Mouse (Mus musculus): ENCODE measurements around the gene Ubald1. TPM values are rescaled to one million over a fixed set of nuclear protein-coding genes. Genes with fewer than 3 reads are reported as not detected.

The Ubald1 gene
- total RNA-seq (2014; rRNA removed; ENCODE audit: low replicate concordance) (11.7 and 27.6 TPM in 2 replicates), polyA plus RNA-seq (2015; fragmentation: Nextera tagmentation; extraction: Ambion mirVana) (18.3 and 18.8 TPM in 2 replicates)

DNA sequence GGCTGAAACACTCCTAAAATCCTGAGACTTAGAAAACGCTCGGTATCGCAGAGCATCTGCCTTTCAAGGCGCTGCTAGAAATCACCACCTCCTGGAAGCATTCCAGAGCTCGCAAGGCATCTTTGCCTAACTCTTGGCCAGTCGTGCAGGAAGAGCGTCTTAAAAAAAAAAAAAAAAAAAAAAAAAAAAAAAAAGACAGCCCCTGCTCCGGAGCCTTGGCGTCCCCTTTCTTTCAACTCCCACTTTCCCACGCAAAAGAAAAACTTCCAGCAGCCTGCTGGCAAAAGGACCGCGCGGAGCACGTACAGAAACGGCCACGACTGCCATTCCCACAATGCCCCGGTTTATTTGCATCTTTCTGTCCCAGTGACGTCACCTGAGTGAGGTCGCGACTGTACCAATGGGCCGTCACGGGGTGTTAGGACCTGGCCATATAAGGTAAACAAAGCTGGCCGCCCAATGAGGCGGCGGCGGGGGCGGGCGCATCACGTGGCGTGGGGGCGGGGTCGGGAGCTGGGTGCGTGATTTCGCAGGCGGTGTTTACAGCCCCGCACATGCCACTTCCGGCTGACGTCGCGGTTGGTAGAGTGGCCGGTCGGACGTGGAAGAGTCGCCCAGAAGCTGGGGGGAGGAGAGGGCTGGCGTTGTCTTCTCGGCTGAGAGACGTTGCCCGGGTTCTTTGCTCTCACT, at the start of gene Ubald1:
TSS of gene Ubald1 (minus strand) at position 180 of the 690 bp plus-strand sequence.
- DNase-seq (ENCODE audit: low spot score) (peak; percentile 99), ATAC-seq (ENCODE audit: insufficient read depth, low read depth) (peak; percentile 89)
- no peaks in the 10 kb centered on the region for H3K9me3 ChIP-seq (replicated peaks; ENCODE audit: control insufficient read depth, low read length)
- TF ChIP-seq CTCF (IDR thresholded peaks at IDR 0.05; ENCODE audit: low read depth) (no peak), EP300 (IDR thresholded peaks at IDR 0.05; ENCODE audit: low read depth) (peak; percentile 86)
- H3K4me2 ChIP-seq (ENCODE audit: low read depth, low read length), result peak within 1 kb of the TSS; percentile 87
- H3K27ac ChIP-seq (ENCODE audit: low read depth), result peak within 1 kb of the TSS; percentile 98
- peak within 1 kb of the TSS; percentile 64 for H3K4me3 ChIP-seq (ENCODE audit: low read depth, low read length)
- no peaks in the 10 kb centered on the region for H3K27me3 ChIP-seq (ENCODE audit: control insufficient read depth, insufficient read depth, low read length)
- H3K4me1 ChIP-seq (ENCODE audit: control insufficient read depth, insufficient read depth), result peaks cover 30% of the 10 kb centered on the region
- H3K9ac ChIP-seq (replicated peaks; ENCODE audit: low read depth, low read length), result peak within 1 kb of the TSS; percentile 83
- no peaks in the 10 kb centered on the region for H3K36me3 ChIP-seq (replicated peaks; ENCODE audit: control insufficient read depth, insufficient read depth, low read length)
- WGBS, result under 1% methylated on average over 45 of the region's 48 CpGs

DNA sequence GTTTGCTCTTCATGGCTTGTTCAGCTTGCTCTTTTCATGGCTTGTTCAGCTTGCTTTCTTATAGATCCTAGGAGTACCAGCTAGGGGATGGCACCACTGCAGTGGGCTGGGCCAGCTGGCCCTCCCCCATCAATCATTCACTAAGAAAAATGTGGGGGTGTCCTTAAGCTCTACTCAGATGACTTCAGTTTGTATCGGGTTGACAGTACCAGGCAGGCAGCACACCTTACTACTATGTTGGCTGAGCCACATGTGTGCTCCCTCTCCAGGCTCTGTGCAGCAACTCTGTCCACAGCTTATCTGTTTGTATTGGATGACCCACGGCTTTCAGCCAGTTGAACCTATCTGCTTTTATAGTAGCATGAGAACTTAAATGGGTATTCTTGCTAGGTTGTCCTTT, 48.4 kb upstream of the Ubald1 start:
- TF ChIP-seq CTCF (IDR thresholded peaks at IDR 0.05; ENCODE audit: low read depth) (no peak), EP300 (IDR thresholded peaks at IDR 0.05; ENCODE audit: low read depth) (no peak)
- H3K4me2 ChIP-seq (ENCODE audit: low read depth, low read length), result no peak overlapping the region
- no peak overlapping the region for H3K9ac ChIP-seq (replicated peaks; ENCODE audit: low read depth, low read length)
- H3K4me1 ChIP-seq (ENCODE audit: control insufficient read depth, insufficient read depth), result no peaks in the 10 kb centered on the region
- no peak overlapping the region for H3K27ac ChIP-seq (ENCODE audit: low read depth)
- DNase-seq (ENCODE audit: low spot score), result no peak
- H3K27me3 ChIP-seq (ENCODE audit: control insufficient read depth, insufficient read depth, low read length), result no peaks in the 10 kb centered on the region
- 77% methylated on average over 2 of the region's 2 CpGs for WGBS
- H3K4me3 ChIP-seq (ENCODE audit: low read depth, low read length), result no peak overlapping the region
- ATAC-seq (ENCODE audit: insufficient read depth, low read depth), result no peak
- no peaks in the 10 kb centered on the region for H3K9me3 ChIP-seq (replicated peaks; ENCODE audit: control insufficient read depth, low read length)
- peaks cover 98% of the 10 kb centered on the region for H3K36me3 ChIP-seq (replicated peaks; ENCODE audit: control insufficient read depth, insufficient read depth, low read length)

DNA sequence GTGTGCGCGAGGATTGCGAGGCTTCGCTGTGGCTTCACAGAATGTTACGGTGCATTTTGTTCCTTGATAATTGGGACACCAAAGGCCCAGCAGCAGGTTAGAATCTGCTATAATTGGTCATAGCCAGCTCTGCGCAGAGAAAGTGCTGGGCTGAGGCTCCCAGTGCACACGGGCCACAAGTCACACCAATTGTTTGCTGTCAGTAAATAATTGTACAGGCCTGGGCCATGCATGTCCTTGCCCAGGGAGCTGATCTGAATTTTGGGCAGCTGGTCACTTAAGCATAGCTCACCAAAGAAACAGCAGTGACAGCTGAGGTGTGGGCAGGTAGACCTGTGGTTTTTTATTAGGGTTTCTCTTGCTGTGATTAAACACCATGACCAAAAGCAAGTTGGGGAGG, 47.9 kb upstream of the Ubald1 start:
- peaks cover 98% of the 10 kb centered on the region for H3K36me3 ChIP-seq (replicated peaks; ENCODE audit: control insufficient read depth, insufficient read depth, low read length)
- ATAC-seq (ENCODE audit: insufficient read depth, low read depth), result no peak
- no peak overlapping the region for H3K27ac ChIP-seq (ENCODE audit: low read depth)
- H3K4me2 ChIP-seq (ENCODE audit: low read depth, low read length), result no peak overlapping the region
- H3K27me3 ChIP-seq (ENCODE audit: control insufficient read depth, insufficient read depth, low read length), result no peaks in the 10 kb centered on the region
- WGBS, result 89% methylated on average over 7 of the region's 7 CpGs
- H3K4me1 ChIP-seq (ENCODE audit: control insufficient read depth, insufficient read depth), result no peaks in the 10 kb centered on the region
- no peak for DNase-seq (ENCODE audit: low spot score)
- H3K4me3 ChIP-seq (ENCODE audit: low read depth, low read length), result no peak overlapping the region
- H3K9ac ChIP-seq (replicated peaks; ENCODE audit: low read depth, low read length), result no peak overlapping the region
- no peak for TF ChIP-seq EP300 (IDR thresholded peaks at IDR 0.05; ENCODE audit: low read depth)
- no peak for TF ChIP-seq CTCF (IDR thresholded peaks at IDR 0.05; ENCODE audit: low read depth)
- no peaks in the 10 kb centered on the region for H3K9me3 ChIP-seq (replicated peaks; ENCODE audit: control insufficient read depth, low read length)

DNA sequence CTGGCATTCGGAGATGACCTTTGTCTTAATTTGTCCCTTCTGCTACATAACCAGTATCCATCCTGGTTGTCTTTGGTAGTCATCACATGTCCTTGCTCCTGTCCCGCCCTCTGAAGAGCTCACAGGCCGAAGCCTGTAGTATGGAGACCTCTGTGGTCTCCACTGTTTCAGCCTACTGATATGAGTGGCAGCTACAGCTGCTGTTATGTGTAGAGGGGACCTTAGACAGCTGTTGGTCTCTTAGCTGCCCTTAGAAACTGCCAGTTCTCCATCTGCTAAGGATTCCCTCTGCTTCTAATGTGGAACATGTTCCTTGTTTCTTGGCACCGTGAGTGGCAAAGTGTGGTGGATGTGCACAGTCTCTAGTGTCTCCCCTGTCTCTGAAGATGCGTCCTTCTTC, 43.9 kb upstream of the Ubald1 start:
- H3K36me3 ChIP-seq (replicated peaks; ENCODE audit: control insufficient read depth, insufficient read depth, low read length), result peaks cover 87% of the 10 kb centered on the region

DNA sequence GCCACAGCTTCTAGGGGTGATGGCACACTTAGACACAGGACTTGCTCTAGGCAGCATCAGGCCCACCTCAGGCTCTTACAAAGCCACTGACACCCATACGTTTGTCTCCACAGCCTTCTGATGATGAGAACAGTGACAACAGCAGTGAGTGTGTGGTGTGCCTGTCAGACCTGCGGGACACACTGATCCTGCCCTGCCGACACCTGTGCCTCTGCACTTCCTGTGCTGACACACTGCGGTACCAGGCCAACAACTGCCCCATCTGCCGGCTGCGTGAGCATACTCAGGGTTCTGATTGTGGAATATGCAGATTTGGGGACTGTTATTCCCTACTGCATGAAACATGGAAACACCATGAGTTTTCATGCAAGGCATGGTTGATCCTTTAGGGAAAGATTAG, 42.4 kb upstream of the Ubald1 start:
- 87% methylated on average over 6 of the region's 6 CpGs for WGBS
- no peak overlapping the region for H3K4me3 ChIP-seq (ENCODE audit: low read depth, low read length)
- TF ChIP-seq CTCF (IDR thresholded peaks at IDR 0.05; ENCODE audit: low read depth), result no peak
- no peak for TF ChIP-seq EP300 (IDR thresholded peaks at IDR 0.05; ENCODE audit: low read depth)
- no peak for DNase-seq (ENCODE audit: low spot score)
- H3K4me2 ChIP-seq (ENCODE audit: low read depth, low read length), result no peak overlapping the region
- H3K9me3 ChIP-seq (replicated peaks; ENCODE audit: control insufficient read depth, low read length), result no peaks in the 10 kb centered on the region
- H3K9ac ChIP-seq (replicated peaks; ENCODE audit: low read depth, low read length), result no peak overlapping the region
- no peaks in the 10 kb centered on the region for H3K4me1 ChIP-seq (ENCODE audit: control insufficient read depth, insufficient read depth)
- no peak overlapping the region for H3K27ac ChIP-seq (ENCODE audit: low read depth)
- H3K36me3 ChIP-seq (replicated peaks; ENCODE audit: control insufficient read depth, insufficient read depth, low read length), result peaks cover 84% of the 10 kb centered on the region
- no peak for ATAC-seq (ENCODE audit: insufficient read depth, low read depth)
- H3K27me3 ChIP-seq (ENCODE audit: control insufficient read depth, insufficient read depth, low read length), result no peaks in the 10 kb centered on the region

More for the DNA sequence above, 43.9 kb upstream of the Ubald1 start:
- Histone ChIP-seq H3K9ac (replicated peaks; ENCODE audit: low read depth, low read length) (no peak overlapping the region), H3K4me3 (ENCODE audit: low read depth, low read length) (no peak overlapping the region), H3K27ac (ENCODE audit: low read depth) (no peak overlapping the region), H3K4me1 (ENCODE audit: control insufficient read depth, insufficient read depth) (no peaks in the 10 kb centered on the region), H3K27me3 (ENCODE audit: control insufficient read depth, insufficient read depth, low read length) (no peaks in the 10 kb centered on the region), H3K9me3 (replicated peaks; ENCODE audit: control insufficient read depth, low read length) (no peaks in the 10 kb centered on the region), H3K4me2 (ENCODE audit: low read depth, low read length) (no peak overlapping the region)
- no peak for ATAC-seq (ENCODE audit: insufficient read depth, low read depth)
- no peak for DNase-seq (ENCODE audit: low spot score)
- no peak for TF ChIP-seq EP300 (IDR thresholded peaks at IDR 0.05; ENCODE audit: low read depth)
- no peak for TF ChIP-seq CTCF (IDR thresholded peaks at IDR 0.05; ENCODE audit: low read depth)
- 90% methylated on average over 5 of the region's 5 CpGs for WGBS

DNA sequence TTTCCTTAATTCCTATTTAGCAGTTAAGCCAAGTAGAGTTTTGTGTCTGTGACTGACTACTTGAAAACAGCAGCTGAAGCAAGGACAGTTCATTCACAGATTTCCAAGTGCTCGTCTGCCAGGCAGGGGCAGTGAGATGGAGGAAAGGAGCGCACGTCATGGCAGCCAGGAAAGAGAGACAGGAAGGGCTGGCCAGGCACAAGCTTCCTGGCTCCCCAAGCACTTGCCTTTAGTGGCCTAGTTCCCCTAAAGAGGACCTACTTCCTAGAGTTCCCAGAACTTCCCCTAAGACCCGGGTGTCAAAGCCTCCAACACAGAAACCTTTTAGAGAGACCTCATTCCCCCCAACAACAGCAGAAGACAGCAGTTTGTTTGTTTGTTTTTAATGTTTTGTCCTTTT, 40.4 kb upstream of the Ubald1 start:
- H3K9ac ChIP-seq (replicated peaks; ENCODE audit: low read depth, low read length), result no peak overlapping the region
- DNase-seq (ENCODE audit: low spot score), result no peak
- 62% methylated on average over 4 of the region's 4 CpGs for WGBS
- H3K27ac ChIP-seq (ENCODE audit: low read depth), result peak overlapping the region; percentile 56
- H3K4me1 ChIP-seq (ENCODE audit: control insufficient read depth, insufficient read depth), result no peaks in the 10 kb centered on the region
- ATAC-seq (ENCODE audit: insufficient read depth, low read depth), result no peak
- TF ChIP-seq CTCF (IDR thresholded peaks at IDR 0.05; ENCODE audit: low read depth) (no peak), EP300 (IDR thresholded peaks at IDR 0.05; ENCODE audit: low read depth) (no peak)
- peaks cover 80% of the 10 kb centered on the region for H3K36me3 ChIP-seq (replicated peaks; ENCODE audit: control insufficient read depth, insufficient read depth, low read length)
- no peaks in the 10 kb centered on the region for H3K27me3 ChIP-seq (ENCODE audit: control insufficient read depth, insufficient read depth, low read length)
- H3K4me2 ChIP-seq (ENCODE audit: low read depth, low read length), result no peak overlapping the region
- no peaks in the 10 kb centered on the region for H3K9me3 ChIP-seq (replicated peaks; ENCODE audit: control insufficient read depth, low read length)
- no peak overlapping the region for H3K4me3 ChIP-seq (ENCODE audit: low read depth, low read length)

Data from heart, postnatal 0 days (tissue).